Mouse (Mus musculus): ENCODE results near the gene Serpina11.
A peak's percentile ranks its signal among the peaks of the same experiment; 100 is the strongest.

Serpina11 gene

GRCm38 (mm10) chr12:103989857-103990256, at the start of gene Serpina11:
Serpina11 (minus strand) TSS chr12:103989957.
- DNase-seq (ENCODE audit: low read depth, low spot score), result no peak

DNA sequence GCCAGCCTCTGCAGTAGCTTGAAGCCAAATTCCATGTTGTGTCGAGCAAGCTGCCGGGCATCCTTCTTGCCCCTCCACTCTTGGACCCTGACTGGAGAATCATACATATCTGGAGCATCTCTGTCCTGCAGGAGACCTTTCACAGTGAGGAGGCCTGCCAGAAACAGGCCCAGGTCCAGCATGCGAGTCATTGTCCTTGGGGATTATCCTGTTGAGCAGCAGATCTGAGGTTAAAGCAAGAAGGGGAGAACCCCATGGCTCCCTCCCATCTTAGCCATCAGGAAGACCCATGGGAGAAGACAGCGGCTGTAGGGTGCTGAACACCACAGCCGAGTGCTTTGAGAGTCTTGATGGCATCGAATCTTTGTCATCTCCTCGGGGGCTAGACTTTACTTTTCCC, 48.4 kb upstream of the Serpina11 start:
- no peak for DNase-seq (ENCODE audit: low read depth, low spot score)

GRCm38 (mm10) chr12:104033752-104034151, 44.0 kb upstream of the Serpina11 start:
- no peak for DNase-seq (ENCODE audit: low read depth, low spot score)

- DNase-seq (ENCODE audit: low read depth, low spot score), result peak; percentile 8
Observed at GRCm38 (mm10) chr12:104029986-104030385, 40.2 kb upstream of the Serpina11 start.

- no peak for DNase-seq (ENCODE audit: low read depth, low spot score)
Observed at GRCm38 (mm10) chr12:104015280-104015679, 25.5 kb upstream of the Serpina11 start.

DNA sequence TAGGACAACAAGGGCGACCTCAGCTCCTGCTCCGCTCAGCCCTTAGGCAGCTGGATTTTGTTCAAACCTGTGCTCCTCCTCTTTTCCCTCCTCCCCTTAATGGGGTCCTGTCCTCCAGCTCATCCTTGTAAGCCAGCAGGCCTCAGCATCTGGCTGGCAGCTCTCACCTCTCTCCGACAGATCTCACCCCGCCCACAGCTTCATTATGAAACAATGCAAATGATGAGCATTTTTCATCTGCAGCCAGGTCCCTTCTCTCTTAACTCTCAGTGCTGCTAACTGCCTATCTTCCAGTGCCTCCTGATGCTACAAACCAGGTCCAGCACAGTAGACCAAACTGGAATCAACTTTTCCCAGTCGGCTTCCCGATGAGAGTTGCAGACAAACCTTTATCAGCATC, 23.9 kb upstream of the Serpina11 start, which contains the start of gene Serpina9:
Gene Serpina9 (minus strand): TSS at position 136 of the 400 bp plus-strand sequence.
- no peak for DNase-seq (ENCODE audit: low read depth, low spot score)

DNA sequence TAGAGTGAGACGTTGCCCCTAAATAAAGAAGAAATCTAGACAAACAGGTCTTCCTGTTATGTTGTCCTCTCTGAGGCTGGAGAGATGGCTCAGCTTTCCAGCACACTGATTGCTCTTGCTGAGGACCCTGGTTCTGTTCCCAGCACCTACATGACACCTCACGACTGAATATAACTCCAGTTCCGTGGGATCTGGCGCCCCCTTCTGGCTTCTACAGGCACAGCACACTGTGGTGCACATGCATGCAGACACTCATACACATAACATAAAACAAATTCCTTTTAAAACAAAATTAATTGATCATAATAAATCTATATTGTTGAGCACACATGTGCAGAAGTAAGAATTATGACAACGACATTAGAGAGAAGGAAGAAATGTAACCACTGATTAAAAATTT, 14.9 kb upstream of the Serpina11 start:
- no peak for DNase-seq (ENCODE audit: low read depth, low spot score)

GRCm38 (mm10) chr12:104003238-104003612, 13.5 kb upstream of the Serpina11 start:
- DNase-seq (ENCODE audit: low read depth, low spot score), result no peak

GRCm38 (mm10) chr12:104002569-104003237, 12.9 kb upstream of the Serpina11 start:
- DNase-seq (ENCODE audit: low read depth, low spot score), result no peak

GRCm38 (mm10) chr12:104000594-104000993, 10.8 kb upstream of the Serpina11 start:
- DNase-seq (ENCODE audit: low read depth, low spot score), result no peak

DNA sequence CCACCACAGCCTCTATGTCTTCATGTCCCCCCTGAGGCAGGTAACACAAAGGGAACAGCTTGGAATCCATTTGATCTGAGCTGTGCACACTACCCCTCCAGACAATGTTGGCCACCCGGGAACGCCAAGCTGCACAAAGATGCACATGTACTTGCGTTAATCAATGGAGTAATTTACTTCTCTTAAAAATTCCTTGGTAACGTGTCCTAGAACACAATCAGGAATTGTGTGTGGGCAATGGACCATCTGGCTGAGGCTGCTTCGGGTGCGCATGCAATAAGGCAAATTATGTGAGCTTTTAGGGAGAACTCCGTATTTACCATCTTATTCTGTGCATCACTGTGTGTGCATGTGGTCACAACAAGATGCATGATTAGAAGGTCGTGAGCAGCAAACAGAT, 9.9 kb upstream of the Serpina11 start:
- no peak for DNase-seq (ENCODE audit: low read depth, low spot score)

GRCm38 (mm10) chr12:103996513-103996912, 6.8 kb upstream of the Serpina11 start:
- no peak for DNase-seq (ENCODE audit: low read depth, low spot score)

- DNase-seq (ENCODE audit: low read depth, low spot score), result peak; percentile 44
Observed at GRCm38 (mm10) chr12:103995292-103996072, 5.7 kb upstream of the Serpina11 start.

DNA sequence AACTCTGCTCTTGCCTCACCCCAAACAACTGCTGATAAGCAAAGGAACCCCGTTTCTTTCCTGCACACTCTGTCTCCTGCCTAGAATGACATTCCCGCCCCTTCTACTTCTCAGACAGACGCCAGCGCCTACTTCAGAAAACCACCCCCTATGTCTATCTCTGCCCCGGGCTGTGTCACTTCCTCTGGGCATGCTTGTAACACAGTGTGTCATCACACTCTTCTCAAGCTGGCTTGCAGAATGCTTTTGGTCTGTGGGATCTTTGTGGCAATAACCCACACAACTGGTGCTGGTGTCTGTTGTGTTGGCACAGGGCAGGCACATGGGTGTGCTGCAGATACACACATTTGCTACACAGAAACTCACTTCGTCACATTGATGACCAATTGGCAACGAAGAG, 3.2 kb upstream of the Serpina11 start:
- DNase-seq (ENCODE audit: low read depth, low spot score), result no peak

GRCm38 (mm10) chr12:103989514-103989767, 316 bp downstream of the Serpina11 start:
- no peak for DNase-seq (ENCODE audit: low read depth, low spot score)

DNA sequence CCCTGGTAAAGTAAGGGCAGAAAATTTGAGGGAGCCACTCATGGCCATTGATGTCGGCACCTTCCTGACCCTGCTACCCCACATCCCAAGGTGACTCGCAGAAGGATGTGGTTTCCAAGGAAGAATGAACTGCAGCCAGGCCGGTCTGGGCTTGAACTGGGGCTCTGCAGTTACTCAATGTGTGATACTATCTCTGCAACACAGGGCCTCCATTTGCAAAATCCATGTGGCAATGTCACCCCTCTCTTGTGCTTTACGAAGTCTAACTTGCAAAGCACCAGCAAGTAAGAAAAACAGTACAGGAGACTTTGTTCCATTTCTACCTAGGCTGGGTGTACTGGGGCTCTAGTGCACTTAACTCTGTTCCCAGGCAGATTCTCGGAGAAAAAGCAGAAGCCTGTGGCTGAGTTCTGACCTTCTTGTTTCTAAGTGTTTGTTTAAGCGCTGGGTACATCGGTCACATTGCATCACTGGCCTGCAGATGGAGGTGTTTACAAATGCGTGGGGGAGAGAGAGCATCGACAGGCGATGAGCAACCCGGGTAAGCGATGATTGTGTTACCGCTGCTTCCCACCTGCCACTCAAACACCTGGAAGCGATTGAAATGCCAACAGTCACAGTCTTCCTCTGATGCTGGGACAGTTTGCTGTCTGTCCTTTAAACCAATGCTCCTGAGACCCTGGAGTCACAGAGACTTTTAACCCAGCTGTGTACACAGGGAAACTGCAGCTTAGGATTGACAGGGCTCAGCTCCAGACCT, 823 bp downstream of the Serpina11 start:
- DNase-seq (ENCODE audit: low read depth, low spot score), result no peak

DNA sequence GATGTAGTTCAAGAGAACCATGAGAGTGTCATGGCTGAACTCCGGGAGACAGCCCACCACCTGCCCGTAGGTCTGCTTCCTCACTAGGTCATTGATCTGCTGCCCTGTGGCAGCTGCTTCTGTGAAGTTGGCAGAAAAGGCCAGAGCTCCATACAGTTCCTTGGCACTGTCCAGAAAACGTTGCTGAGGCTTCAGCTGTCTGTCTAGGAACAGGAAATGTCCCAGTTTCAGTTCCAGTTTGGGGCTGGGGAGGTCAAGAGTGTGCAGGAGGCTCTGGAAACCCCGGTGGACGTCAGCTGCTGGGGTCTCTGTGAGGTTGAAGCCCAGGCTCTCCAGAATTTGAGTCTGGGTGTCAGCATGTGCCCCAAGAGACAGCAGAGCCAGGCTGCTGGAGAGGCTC, 3.9 kb downstream of the Serpina11 start:
- DNase-seq (ENCODE audit: low read depth, low spot score), result no peak

GRCm38 (mm10) chr12:103984935-103985334, 4.8 kb downstream of the Serpina11 start:
- peak; percentile 6 for DNase-seq (ENCODE audit: low read depth, low spot score)

GRCm38 (mm10) chr12:103981646-103982360, 8.0 kb downstream of the Serpina11 start:
- no peak for DNase-seq (ENCODE audit: low read depth, low spot score)

GRCm38 (mm10) chr12:103978294-103978693, 11.5 kb downstream of the Serpina11 start:
- DNase-seq (ENCODE audit: low read depth, low spot score), result no peak

DNA sequence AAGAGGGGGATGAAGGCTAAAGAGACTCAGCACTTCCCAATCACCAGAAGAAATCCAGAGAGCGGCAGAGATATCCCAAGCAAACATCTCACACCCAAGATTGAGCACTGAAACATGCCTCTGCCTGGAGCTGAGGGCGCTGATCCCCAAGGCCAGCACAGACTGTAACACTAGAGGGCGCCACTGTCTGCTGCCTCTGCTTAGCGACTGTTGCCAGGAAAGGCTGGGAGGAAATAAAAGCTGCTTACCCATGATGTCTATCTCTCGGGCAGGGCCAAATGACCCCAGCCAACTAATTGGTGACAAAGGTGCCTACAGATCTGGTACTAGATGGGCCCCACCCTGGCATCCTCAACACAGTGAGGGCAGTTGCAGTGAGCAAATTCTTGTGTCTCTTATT, 11.9 kb downstream of the Serpina11 start:
- peak; percentile 14 for DNase-seq (ENCODE audit: low read depth, low spot score)

DNA sequence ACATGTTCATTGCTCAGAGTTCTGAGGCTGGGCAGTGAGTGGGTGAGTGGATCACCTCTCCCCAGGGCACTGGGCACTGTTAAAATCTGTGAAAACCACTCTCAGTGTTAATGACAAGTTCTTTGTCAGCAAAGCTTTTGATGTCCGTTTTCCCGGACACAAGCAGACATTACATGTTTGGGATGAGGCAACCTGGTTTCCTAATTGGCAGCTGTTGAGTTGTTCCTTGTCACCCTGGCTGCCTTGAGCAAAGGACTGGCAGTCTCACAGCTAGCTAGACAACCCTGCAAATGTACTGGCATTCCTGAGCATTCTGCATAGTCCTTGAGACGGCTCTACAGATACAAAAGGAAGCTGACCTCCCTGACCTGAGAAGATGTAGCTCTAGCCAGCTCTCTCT, 12.7 kb downstream of the Serpina11 start:
- no peak for DNase-seq (ENCODE audit: low read depth, low spot score)
